Mouse (Mus musculus) thymus, adult 2 months (tissue): ENCODE measurements around the gene Utp3.

Experiments
- CTCF ChIP-seq: fragments of 200-500 bp; IDR thresholded peaks from 2 replicates; pipeline ENCODE4 v1.5.1; 2012; ENCODE audit warnings: mild to moderate bottlenecking, control low read depth, low read length, moderate library complexity, borderline replicate concordance; ENCODE audit not compliant: control insufficient read depth, poor library complexity, insufficient read depth; ENCODE audit errors: extremely low read depth
- POLR2A ChIP-seq: fragments of 200-500 bp; IDR thresholded peaks from 2 replicates; pipeline ENCODE4 v1.6.1; 2012; ENCODE audit warnings: mild to moderate bottlenecking, low read length, control low read depth, moderate library complexity; ENCODE audit not compliant: control insufficient read depth, poor library complexity, insufficient read depth; ENCODE audit errors: extremely low read depth

- TF ChIP-seq CTCF (no peak), POLR2A (no peak)
These were observed 784 bp upstream of the Utp3 start for GRCm38 (mm10) chr5:88553271-88554085.
